Mouse (Mus musculus): ENCODE data around the gene Olfr651. TPM values are rescaled to one million over a fixed set of nuclear protein-coding genes. Genes with fewer than 3 reads are reported as not detected.

Gene Olfr651
- polyA plus RNA-seq (2015; fragmentation: Nextera tagmentation; extraction: Ambion mirVana): not detected in 2 replicates

DNA sequence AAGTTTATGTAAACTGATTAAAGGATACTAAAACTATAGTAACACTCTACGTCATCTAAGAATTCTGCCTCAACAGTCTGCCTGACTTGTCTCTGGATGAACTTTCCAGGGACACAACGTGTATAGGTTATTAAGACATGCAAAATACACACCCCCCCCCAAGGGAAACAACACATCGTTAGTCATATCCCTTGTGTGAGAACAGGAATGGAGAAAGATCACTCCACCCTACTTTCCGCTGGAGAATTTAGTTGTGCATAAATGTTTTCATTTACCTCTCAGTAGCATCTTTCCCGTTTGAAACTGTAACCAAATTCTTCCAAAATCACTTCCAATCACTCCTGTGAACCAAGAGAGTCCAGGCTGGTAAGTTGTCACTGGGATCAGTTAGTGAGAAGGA is at the start of gene Olfr651:
TSS of gene Olfr651 (plus strand) at position 301 of the 400 bp plus-strand sequence.

DNA sequence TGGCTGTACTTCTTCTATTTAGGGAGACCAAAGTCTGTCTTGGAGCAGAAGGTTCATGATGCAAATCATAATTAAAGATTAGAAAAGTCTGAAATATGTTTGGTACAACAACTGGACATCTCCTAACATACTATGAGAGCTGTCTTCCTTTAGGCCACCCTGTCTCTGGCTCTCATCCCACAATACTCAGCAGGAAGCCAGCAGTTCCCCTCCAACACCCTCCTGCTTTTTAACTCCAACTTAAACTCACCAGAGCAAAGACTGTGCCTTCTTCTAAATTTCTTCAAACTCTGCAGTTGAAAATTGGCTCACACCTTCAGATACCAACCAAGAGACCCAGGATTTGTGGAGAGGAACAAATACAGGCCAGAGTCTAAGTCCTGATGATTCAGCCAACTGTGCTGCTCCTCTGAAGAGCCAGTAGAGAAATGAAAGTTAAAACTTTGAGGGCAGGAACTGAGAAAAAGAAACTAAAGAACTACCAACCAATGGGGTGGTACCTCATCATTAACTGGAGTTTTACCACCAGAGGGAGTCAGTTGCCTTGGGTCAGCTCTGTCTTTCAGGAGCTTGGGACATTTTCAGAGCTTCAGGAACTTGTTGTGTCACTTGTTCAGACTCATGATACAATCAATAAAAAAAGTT is 42.4 kb upstream of the Olfr651 start, which contains the start of gene Trim30d:
TSS of gene Trim30d (minus strand) at position 429 of the 645 bp plus-strand sequence.

DNA sequence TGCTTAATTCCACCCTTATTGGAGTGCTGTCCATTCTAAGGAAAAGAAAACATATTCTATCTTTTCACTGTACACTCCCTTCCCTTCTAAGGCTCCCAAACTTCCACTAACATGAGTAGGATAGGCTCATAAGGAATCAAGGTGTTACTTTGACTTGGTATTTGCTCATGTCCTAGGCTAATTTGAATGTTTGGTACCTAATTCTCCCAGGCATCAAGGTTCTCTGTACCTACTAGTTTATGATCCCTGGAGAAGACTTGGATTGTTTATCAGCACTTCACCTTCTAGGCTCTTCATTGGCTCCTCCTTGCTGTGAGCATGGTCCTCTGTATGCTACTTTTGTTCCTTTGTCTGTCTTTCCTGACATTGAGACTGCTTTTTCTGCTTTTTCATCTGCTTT is 10.7 kb downstream of the Olfr651 start, which contains the start of gene Olfr652:
TSS of gene Olfr652 (plus strand) at position 301 of the 400 bp plus-strand sequence.

DNA sequence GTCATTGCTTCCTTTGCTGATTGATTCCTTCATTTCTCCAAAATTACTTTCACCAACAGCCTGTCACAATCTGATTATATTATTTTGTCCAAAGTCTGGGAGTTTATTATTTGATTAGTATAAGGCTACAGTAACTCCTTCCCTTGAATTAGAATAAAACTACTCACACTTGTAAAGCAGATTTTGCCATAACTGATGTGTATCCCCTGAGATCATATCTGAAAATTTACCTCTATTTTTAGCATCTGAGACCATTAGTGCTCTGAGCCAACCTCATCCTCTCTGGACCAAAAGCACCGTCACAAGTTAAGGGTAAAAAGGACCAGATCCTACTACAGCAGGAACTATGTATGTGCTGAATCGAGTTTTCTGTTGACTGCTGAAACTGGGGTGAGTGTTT is 27.1 kb downstream of the Olfr651 start, which contains the start of gene Olfr653:
TSS of gene Olfr653 (plus strand) at position 301 of the 400 bp plus-strand sequence.

DNA sequence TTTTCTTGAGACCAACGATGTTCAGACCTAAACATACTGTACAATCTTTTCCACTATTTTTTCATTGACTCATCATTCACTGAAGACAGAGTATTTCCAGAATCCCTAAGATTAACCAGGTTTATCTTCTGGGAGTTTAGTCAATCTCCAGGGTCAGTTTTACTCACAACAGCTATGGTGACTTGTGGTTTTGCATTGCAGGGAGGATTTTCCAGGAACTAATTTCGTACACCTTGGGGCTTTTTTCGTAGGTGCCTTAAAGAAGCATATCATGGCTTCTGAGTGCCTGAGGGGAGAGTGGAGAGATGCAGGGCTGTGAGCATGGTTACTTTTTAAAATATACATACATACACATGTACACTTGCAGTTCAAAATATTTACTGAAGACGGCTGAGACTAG is 36.8 kb downstream of the Olfr651 start, which contains the start of gene Olfr654:
TSS of gene Olfr654 (plus strand) at position 301 of the 400 bp plus-strand sequence.

DNA sequence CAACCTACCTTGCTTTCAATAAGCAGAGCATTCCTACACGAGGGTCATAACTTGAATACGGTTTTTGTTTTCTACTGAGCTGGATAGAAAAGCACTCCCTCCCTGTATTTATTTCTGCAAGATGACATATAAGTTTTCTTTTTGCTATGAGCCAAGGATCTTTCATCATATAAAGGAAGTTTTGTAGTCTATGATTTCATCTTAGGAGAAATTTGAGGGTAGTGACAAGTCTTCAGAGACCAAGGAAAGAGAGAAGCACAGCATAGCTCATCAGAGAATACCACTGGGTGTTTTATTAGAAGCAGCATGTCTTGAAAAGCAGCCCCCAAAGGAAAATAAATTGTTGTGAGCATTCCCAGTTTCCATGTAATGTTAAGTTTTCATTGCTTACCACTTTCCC is 51.7 kb downstream of the Olfr651 start, which contains the start of gene Olfr655:
TSS of gene Olfr655 (minus strand) at position 101 of the 400 bp plus-strand sequence.

Other genes starting within 250 kb of the Olfr651 start
- 5.6 and 6.2 TPM in 2 replicates for gene Trim12a, start 234.7 kb upstream of the Olfr651 start, polyA plus RNA-seq (2015; fragmentation: Nextera tagmentation; extraction: Ambion mirVana)
- gene Trim34b, start 220.7 kb upstream of the Olfr651 start, polyA plus RNA-seq (2015; fragmentation: Nextera tagmentation; extraction: Ambion mirVana): 0.11 and 0.29 TPM in 2 replicates
- gene Trim12c, start 196.8 kb upstream of the Olfr651 start, polyA plus RNA-seq (2015; fragmentation: Nextera tagmentation; extraction: Ambion mirVana): 2.0 and 2.2 TPM in 2 replicates
- 0.14 and 0.67 TPM in 2 replicates for gene Trim30b, start 180.2 kb upstream of the Olfr651 start, polyA plus RNA-seq (2015; fragmentation: Nextera tagmentation; extraction: Ambion mirVana)
- gene Trim30c, start 149.3 kb upstream of the Olfr651 start, polyA plus RNA-seq (2015; fragmentation: Nextera tagmentation; extraction: Ambion mirVana): 0.33 and 0.45 TPM in 2 replicates
- 2.1 and 3.0 TPM in 2 replicates for gene Trim30a, start 84.9 kb upstream of the Olfr651 start, polyA plus RNA-seq (2015; fragmentation: Nextera tagmentation; extraction: Ambion mirVana)
- 2.0 and 2.2 TPM in 2 replicates for gene Trim30d, start 42.3 kb upstream of the Olfr651 start, polyA plus RNA-seq (2015; fragmentation: Nextera tagmentation; extraction: Ambion mirVana)
- gene Olfr652, start 10.8 kb downstream of the Olfr651 start, polyA plus RNA-seq (2015; fragmentation: Nextera tagmentation; extraction: Ambion mirVana): not detected in 2 replicates
- not detected in 2 replicates for gene Olfr653, start 27.2 kb downstream of the Olfr651 start, polyA plus RNA-seq (2015; fragmentation: Nextera tagmentation; extraction: Ambion mirVana)
- not detected in 2 replicates for gene Olfr654, start 36.9 kb downstream of the Olfr651 start, polyA plus RNA-seq (2015; fragmentation: Nextera tagmentation; extraction: Ambion mirVana)
- not detected in 2 replicates for gene Olfr655, start 51.6 kb downstream of the Olfr651 start, polyA plus RNA-seq (2015; fragmentation: Nextera tagmentation; extraction: Ambion mirVana)
- not detected in 2 replicates for gene Olfr656, start 63.8 kb downstream of the Olfr651 start, polyA plus RNA-seq (2015; fragmentation: Nextera tagmentation; extraction: Ambion mirVana)
- not detected in 2 replicates for gene Olfr657, start 74.7 kb downstream of the Olfr651 start, polyA plus RNA-seq (2015; fragmentation: Nextera tagmentation; extraction: Ambion mirVana)
- gene Olfr658, start 97.2 kb downstream of the Olfr651 start, polyA plus RNA-seq (2015; fragmentation: Nextera tagmentation; extraction: Ambion mirVana): not detected in 2 replicates
- gene Olfr659, start 116.6 kb downstream of the Olfr651 start, polyA plus RNA-seq (2015; fragmentation: Nextera tagmentation; extraction: Ambion mirVana): not detected in 2 replicates
- gene Olfr661, start 136.4 kb downstream of the Olfr651 start, polyA plus RNA-seq (2015; fragmentation: Nextera tagmentation; extraction: Ambion mirVana): not detected in 2 replicates
- not detected in 2 replicates for gene Usp17le, start 227.3 kb downstream of the Olfr651 start, polyA plus RNA-seq (2015; fragmentation: Nextera tagmentation; extraction: Ambion mirVana)

Data from urinary bladder, postnatal 0 days (tissue).